Mouse (Mus musculus) embryonic fibroblast, embryonic 13.5 days (primary cell): ENCODE results near the gene BC024978.

Experiments
- CTCF ChIP-seq: IDR thresholded peaks from 2 replicates; pipeline ENCODE4 v1.5.1; 2011; ENCODE audit warnings: mild to moderate bottlenecking, control low read depth, low read length, moderate library complexity, borderline replicate concordance; ENCODE audit not compliant: insufficient read depth
- POLR2A ChIP-seq: IDR thresholded peaks from 2 replicates; pipeline ENCODE4 v1.6.1; 2011; ENCODE audit warnings: low read depth, mild to moderate bottlenecking, control low read depth, low read length, moderate library complexity

DNA sequence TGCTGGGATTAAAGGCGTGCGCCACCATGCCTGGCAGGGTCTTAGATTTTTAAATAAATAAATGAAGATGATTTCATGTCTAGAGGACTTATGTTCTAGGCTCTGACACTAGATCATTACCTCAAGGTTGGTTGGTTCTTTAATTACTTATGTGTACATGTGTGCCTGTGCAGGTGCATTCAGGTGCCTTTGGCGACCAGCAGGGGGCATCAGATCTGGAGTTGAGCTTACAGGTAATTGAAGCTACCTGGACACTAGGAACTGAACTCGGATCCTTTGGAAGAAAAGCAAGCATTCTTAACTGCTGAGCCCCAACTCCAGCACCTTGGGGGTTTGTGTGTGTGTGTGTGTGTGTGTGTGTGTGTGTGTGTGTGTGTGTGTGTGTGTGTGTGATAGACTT lies 35.2 kb downstream of the BC024978 start:
- TF ChIP-seq POLR2A (no peak), CTCF (no peak)
